Mouse (Mus musculus) natural killer cell, adult 2 months (primary cell): Measurements from ENCODE around the gene Olfr1437.
"Not testable (repeated sequence)": the region's sequence is repeated elsewhere in the genome, so short reads cannot be mapped to it uniquely, and the experiment has no call there.

Experiments used
- DNase-seq, 2 experiments: peaks; one replicate each; pipeline ENCODE4 v3.0.0; 2022; ENCODE audit warnings: low spot score in 2 of 2

The Olfr1437 gene

DNA sequence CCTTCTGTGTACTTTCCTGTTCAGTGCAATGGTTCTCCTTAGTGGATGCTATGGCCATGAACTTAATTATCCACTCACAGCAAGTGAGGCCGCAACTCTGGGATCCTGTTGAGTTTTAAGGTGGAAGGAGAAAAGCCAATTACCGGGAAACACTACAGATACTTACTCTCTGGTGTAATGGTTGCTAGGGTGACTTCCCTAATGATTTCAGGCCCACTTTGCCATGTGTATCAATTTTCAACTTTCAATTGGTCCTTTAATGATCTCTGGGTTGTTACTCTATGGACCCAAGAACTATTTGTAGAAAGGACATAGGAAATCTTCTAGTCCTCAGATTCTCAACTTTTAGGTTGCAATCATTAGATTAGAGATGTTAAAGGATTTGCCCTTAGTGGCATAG, at the start of gene Olfr1437:
Olfr1437 (minus strand) TSS at position 101 of the 400 bp plus-strand sequence.
- no peak for DNase-seq

GRCm38 (mm10) chr19:12374465-12375025, 49.6 kb upstream of the Olfr1437 start:
- DNase-seq = no peak

GRCm38 (mm10) chr19:12373004-12373403, 48.1 kb upstream of the Olfr1437 start:
- DNase-seq = no peak

DNA sequence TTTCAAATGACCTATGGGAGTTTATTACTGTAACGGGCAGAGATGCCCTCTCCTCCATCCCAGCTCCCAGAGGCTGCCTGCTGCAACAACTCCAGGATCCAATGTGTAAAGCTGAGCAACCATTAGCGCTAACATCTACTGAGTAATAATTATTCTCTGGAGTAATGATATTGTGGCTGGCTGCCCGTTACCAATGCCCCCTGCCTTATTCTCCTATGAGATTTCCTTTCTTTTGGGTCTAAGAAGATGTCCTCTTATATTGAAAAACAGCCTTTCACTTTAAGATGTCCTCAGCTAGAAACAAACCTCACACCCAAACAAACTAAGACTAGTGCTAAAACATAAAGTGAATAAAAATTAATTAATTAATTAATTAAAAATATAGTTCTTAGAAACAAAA, 10.9 kb upstream of the Olfr1437 start, which contains the start of gene Olfr1438-ps1:
Olfr1438-ps1 (minus strand) TSS at position 101 of the 400 bp plus-strand sequence.
- no peak for DNase-seq

DNA sequence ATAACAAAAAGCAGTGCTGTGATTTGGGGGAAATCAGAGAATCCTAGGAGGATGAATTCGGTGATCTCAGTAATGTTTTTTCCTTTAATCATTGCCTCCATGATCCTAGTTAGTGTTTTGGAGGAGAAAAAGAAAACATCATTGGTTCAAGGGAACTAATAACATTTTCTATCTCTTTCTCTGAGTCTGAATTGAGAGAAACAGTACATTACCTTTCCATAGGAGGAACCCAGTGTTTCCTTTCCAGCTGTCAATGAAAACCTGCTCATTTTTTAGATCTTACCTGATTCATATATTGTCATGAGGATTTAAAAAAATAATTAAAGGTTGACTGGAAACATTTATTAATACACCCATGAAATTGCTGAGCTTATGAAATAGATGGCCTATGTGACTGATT, 25.9 kb downstream of the Olfr1437 start, which contains the start of gene Olfr1436:
Olfr1436 (minus strand) TSS at position 101 of the 400 bp plus-strand sequence.
- DNase-seq = not testable (repeated sequence)

GRCm38 (mm10) chr19:12292979-12293378, 31.9 kb downstream of the Olfr1437 start:
- DNase-seq = no peak

DNA sequence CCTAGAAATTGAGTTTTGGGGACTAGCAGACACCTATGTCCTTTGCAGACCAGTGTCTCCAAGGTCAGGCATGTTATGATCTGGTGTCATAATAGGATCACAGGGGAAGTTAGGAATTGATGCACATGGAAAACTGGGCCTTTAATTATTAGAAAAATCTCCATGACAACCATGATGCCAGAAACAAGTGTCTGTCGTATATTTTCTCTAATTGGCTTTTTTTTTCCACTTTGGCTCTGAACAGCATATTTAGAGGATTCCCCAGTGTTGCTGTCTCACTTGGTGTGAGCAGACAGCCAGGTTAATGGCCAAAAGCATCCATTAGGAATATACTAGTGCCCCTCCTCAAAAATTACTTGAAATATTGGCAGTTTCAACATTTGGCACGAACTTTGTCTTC, 45.3 kb downstream of the Olfr1437 start, which contains the start of gene Olfr1434:
Olfr1434 (plus strand) TSS at position 301 of the 400 bp plus-strand sequence.
- DNase-seq = no peak
